Mouse (Mus musculus) midbrain, embryonic 16.5 days (tissue): ENCODE data around the gene Clec4e. TPM values are rescaled to one million over a fixed set of nuclear protein-coding genes. Genes with fewer than 3 reads are reported as not detected.
"Not testable (repeated sequence)": the region's sequence is repeated elsewhere in the genome, so short reads cannot be mapped to it uniquely, and the experiment has no call there.

ENCODE experiments used
- ATAC-seq: fragments of 200-750 bp; cut with Nextera tagmentation; 2 replicates; pipeline ENCODE4 v1.8.0; 2017; ENCODE audit warnings: moderate TSS enrichment
- H3K27ac ChIP-seq: fragments of 300-500 bp; sonication (generic); 2 replicates; pipeline ENCODE4 v1.5.1; 2014; ENCODE audit warnings: mild to moderate bottlenecking, low read length, mixed read lengths
- H3K27me3 ChIP-seq: fragments of 300-500 bp; sonication (generic); 2 replicates; pipeline ENCODE4 v1.6.1; 2014; ENCODE audit warnings: low read depth, low read length, mixed read lengths; ENCODE audit not compliant: control insufficient read depth, insufficient read depth
- H3K36me3 ChIP-seq: fragments of 300-500 bp; sonication (generic); 2 replicates; pipeline ENCODE4 v1.6.1; 2014; ENCODE audit warnings: mild to moderate bottlenecking, low read length, moderate library complexity, mixed read lengths; ENCODE audit not compliant: control insufficient read depth, insufficient read depth
- H3K4me1 ChIP-seq: fragments of 300-500 bp; sonication (generic); 2 replicates; pipeline ENCODE4 v1.6.1; 2014; ENCODE audit warnings: mild to moderate bottlenecking, low read length, mixed read lengths; ENCODE audit not compliant: control insufficient read depth, insufficient read depth
- H3K4me2 ChIP-seq: fragments of 300-500 bp; sonication (generic); 2 replicates; pipeline ENCODE4 v1.6.1; 2014; ENCODE audit warnings: mild to moderate bottlenecking, low read length, mixed read lengths
- H3K4me3 ChIP-seq: fragments of 300-500 bp; sonication (generic); 2 replicates; pipeline ENCODE4 v1.5.1; 2014; ENCODE audit warnings: low read depth, mild to moderate bottlenecking, low read length, moderate library complexity, mixed read lengths
- H3K9ac ChIP-seq: fragments of 300-500 bp; sonication (generic); 2 replicates; pipeline ENCODE4 v1.6.1; 2014; ENCODE audit warnings: low read depth, low read length, mixed read lengths
- H3K9me3 ChIP-seq: fragments of 300-500 bp; sonication (generic); replicated peaks from 2 replicates; pipeline ENCODE4 v1.6.1; 2014; ENCODE audit warnings: mild to moderate bottlenecking, low read length, mixed read lengths; ENCODE audit not compliant: control insufficient read depth, poor library complexity, severe bottlenecking
- WGBS: fragments of 180-500 bp; shearing (Covaris S2); extraction: QIAGEN DNeasy Blood & Tissue Kit; methylation state at CpG from one replicate; pipeline ENCODE4 v1.1.7; 2014; 5-methylcytosine and 5-hydroxymethylcytosine counted together
- polyA plus RNA-seq: library from polyadenylated mRNA; unstranded; fragments of >200 nt; fragmentation: Nextera tagmentation; extraction: Ambion mirVana; gene quantifications from 2 replicates; pipeline ENCODE4 v1.2.1, GENCODE M21; 2015

Clec4e gene
- not detected in 2 replicates for polyA plus RNA-seq

DNA sequence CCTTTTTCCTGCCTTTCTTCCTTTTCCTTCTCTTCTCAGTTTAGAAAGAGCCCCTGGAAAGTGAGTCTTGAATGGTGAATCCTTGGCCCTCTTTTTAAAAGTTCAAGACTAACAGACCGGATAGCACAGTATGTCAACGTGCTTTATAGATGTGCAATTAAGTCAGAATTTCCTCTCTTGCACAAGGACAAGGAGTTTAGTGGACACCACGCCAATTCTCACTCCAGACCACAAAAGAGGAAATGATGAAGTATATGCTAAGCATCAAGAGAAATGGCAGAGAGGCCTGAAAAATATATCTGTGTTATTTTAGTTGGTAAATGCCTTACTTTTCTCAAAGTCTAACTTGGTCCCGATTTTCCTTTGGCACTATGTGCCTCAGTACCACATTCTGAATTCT lies at the start of gene Clec4e:
Gene Clec4e (minus strand): TSS at position 118 of the 400 bp plus-strand sequence.
- H3K36me3 ChIP-seq = no peaks in the 10 kb centered on the region
- H3K4me2 ChIP-seq = no peak within 1 kb of the TSS
- H3K9ac ChIP-seq = no peak within 1 kb of the TSS
- no peaks in the 10 kb centered on the region for H3K4me1 ChIP-seq
- no peak within 1 kb of the TSS for H3K4me3 ChIP-seq
- H3K27me3 ChIP-seq = no peaks in the 10 kb centered on the region
- ATAC-seq = no peak
- 85% methylated on average over 4 of the region's 4 CpGs for WGBS
- no peak within 1 kb of the TSS for H3K27ac ChIP-seq
- no peaks in the 10 kb centered on the region for H3K9me3 ChIP-seq

DNA sequence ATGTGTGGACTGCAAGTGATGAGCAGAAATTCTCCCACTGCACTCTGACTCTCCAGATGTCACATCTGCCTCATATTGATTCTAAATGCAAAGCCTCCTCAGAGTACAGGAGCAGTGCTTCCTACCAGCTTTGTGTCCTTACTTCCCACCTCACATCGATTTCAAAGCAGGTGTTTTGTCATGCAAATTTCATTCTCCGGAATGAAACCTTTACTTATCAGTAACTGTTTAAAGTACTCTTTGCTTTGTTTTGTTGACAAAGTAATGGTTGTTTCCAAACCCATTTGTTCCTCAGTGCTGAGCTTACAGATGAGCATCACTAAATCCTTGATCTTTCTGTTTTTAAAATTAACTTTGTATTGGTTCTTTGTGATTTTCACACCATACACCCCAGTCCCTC lies 42.8 kb upstream of the Clec4e start:
- H3K4me3 ChIP-seq = no peak overlapping the region
- H3K27me3 ChIP-seq = no peaks in the 10 kb centered on the region
- no peak overlapping the region for H3K27ac ChIP-seq
- H3K4me1 ChIP-seq = no peaks in the 10 kb centered on the region
- no peaks in the 10 kb centered on the region for H3K36me3 ChIP-seq
- ATAC-seq = no peak
- no peak overlapping the region for H3K9ac ChIP-seq
- 34% methylated on average over 2 of the region's 2 CpGs for WGBS
- H3K4me2 ChIP-seq = no peak overlapping the region
- H3K9me3 ChIP-seq = no peaks in the 10 kb centered on the region

DNA sequence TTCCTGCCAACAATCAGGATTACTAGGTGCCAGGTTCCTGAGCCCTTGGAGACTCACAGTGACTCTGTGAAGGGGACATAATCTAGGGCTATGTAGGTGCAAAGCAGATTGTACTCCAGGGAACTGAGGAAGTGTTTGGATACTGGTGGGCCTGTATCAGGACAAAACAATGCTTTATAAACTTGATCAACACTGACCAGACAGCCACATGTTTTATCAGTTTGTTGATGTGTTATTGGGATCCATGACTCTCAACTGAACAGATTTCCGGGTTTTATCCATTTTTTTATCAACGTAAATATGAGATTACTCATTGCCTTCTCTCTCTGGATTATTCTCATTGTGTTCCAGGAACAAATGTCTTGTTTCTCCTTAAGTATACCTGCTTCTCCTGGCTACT lies 18.4 kb upstream of the Clec4e start, which contains the start of gene Vmn2r19:
Gene Vmn2r19 (plus strand): TSS at position 301 of the 400 bp plus-strand sequence.
- 90% methylated on average over 2 of the region's 2 CpGs for WGBS
- H3K9ac ChIP-seq = no peak within 1 kb of the TSS
- ATAC-seq = no peak

DNA sequence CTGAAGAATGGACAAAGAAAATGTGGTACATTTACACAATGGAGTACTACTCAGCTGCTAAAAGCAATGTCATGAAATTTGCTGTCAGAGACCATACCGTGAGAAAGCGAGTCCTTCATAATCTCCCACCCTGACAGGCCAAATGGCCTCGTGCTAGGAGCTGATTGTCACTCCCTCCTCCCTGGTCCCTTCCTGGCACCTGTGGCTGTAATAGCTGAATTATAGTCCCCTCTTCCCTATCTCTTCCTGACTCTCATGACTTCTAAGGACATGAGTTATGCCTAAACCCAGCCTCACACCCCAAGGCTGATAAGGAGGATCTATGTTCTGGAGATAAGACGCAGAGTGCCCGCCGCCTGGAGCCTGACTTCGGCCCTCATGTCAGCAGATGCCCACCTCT lies 16.6 kb upstream of the Clec4e start:
- not testable (repeated sequence) for H3K9ac ChIP-seq, H3K27ac ChIP-seq, H3K9me3 ChIP-seq, H3K4me1 ChIP-seq, H3K4me3 ChIP-seq, H3K4me2 ChIP-seq, ATAC-seq, H3K27me3 ChIP-seq, H3K36me3 ChIP-seq
- 89% methylated on average over 7 of the region's 7 CpGs for WGBS

More for the DNA sequence above, 18.4 kb upstream of the Clec4e start, which contains the start of gene Vmn2r19:
- no peaks in the 10 kb centered on the region for H3K4me1 ChIP-seq
- H3K27me3 ChIP-seq = no peaks in the 10 kb centered on the region
- no peaks in the 10 kb centered on the region for H3K36me3 ChIP-seq
- no peak within 1 kb of the TSS for H3K27ac ChIP-seq
- H3K4me2 ChIP-seq = no peak within 1 kb of the TSS
- no peak within 1 kb of the TSS for H3K4me3 ChIP-seq
- H3K9me3 ChIP-seq = no peaks in the 10 kb centered on the region

DNA sequence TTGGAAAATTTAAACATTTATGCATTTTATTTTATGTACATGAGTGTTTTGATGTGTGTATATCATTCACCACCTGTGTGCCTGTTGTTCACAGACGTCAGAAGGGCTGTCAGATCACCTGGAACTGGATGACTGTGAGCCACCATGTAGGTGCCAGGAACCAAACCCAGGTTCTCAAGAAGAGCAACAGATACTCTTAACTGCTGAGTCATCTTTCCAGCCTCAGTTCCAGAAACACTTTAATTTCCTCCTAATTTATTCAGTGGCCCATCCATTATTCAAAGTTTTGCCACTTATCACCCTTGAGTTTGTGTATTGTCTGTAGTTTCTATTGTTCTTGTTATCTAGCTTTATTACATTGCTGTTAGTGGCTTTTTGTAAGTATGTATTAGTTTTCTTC lies 7.0 kb upstream of the Clec4e start:
- no peaks in the 10 kb centered on the region for H3K4me1 ChIP-seq
- H3K4me3 ChIP-seq = no peak overlapping the region
- H3K36me3 ChIP-seq = no peaks in the 10 kb centered on the region
- H3K9ac ChIP-seq = no peak overlapping the region
- no peak overlapping the region for H3K27ac ChIP-seq
- 68% methylated on average over 1 of the region's 1 CpGs for WGBS
- no peaks in the 10 kb centered on the region for H3K27me3 ChIP-seq
- no peak for ATAC-seq
- H3K9me3 ChIP-seq = no peaks in the 10 kb centered on the region
- no peak overlapping the region for H3K4me2 ChIP-seq

DNA sequence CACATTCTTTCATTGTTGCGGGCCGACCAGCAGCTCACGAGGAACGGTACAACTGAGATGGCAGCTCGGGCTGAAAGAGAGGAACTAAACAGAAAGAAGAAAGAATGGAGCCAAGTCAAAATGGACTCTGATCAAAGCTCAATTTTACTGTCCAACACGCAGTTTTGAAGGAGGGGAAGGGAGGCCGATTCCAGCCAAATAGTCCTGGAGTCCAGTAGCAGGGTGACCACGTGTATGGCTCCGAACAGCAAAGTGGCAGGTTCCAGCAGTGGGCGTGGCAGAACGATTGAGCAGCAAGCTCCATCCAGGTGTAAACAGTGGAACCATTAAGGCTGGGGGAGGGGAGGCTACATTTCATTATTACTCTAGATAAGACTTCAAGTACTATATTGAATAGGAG lies 3.8 kb upstream of the Clec4e start:
- not testable (repeated sequence) for H3K36me3 ChIP-seq, H3K4me3 ChIP-seq, ATAC-seq, H3K9ac ChIP-seq, H3K27me3 ChIP-seq, H3K4me1 ChIP-seq, H3K9me3 ChIP-seq, H3K27ac ChIP-seq, H3K4me2 ChIP-seq
- WGBS = 92% methylated on average over 11 of the region's 11 CpGs

- no peak overlapping the region for H3K9ac ChIP-seq
- H3K4me3 ChIP-seq = no peak overlapping the region
- H3K4me1 ChIP-seq = no peaks in the 10 kb centered on the region
- no peak for ATAC-seq
- H3K4me2 ChIP-seq = no peak overlapping the region
- no peak overlapping the region for H3K27ac ChIP-seq
- WGBS = 94% methylated on average over 1 of the region's 1 CpGs
- H3K36me3 ChIP-seq = no peaks in the 10 kb centered on the region
- H3K9me3 ChIP-seq = no peaks in the 10 kb centered on the region
- no peaks in the 10 kb centered on the region for H3K27me3 ChIP-seq
These were observed 3.2 kb upstream of the Clec4e start for GRCm38 (mm10) chr6:123292751-123293400.

- Histone ChIP-seq H3K4me2 (no peak overlapping the region), H3K27ac (no peak overlapping the region), H3K9me3 (no peaks in the 10 kb centered on the region; the same call in 1 of the 2 replicates), H3K27me3 (no peaks in the 10 kb centered on the region), H3K36me3 (no peaks in the 10 kb centered on the region), H3K9ac (no peak overlapping the region), H3K4me1 (no peaks in the 10 kb centered on the region), H3K4me3 (no peak overlapping the region)
- no peak for ATAC-seq
- 83% methylated on average over 10 of the region's 10 CpGs for WGBS
These were observed 739 bp downstream of the Clec4e start for GRCm38 (mm10) chr6:123288931-123289330.

DNA sequence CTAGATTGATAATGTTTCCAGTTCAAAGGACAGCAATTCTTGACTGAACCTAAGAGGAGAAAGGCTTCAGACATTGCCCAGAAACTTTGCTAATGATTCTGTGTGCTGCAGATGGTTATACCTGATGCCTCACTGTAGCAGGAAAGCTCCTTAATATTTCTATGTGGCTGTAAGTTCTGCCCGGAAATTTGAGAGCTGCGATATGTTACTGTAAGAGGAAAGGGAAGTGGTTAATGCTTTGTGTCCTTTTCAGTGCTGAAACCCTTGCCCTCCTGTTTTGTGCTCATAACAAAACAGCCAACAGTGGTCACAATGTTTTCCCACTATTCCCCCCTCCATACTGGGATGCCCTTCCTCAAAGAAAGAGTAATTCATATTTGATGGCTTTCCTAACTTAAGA lies 3.4 kb downstream of the Clec4e start:
- no peak overlapping the region for H3K27ac ChIP-seq
- no peaks in the 10 kb centered on the region; the same call in 1 of the 2 replicates for H3K9me3 ChIP-seq
- H3K9ac ChIP-seq = no peak overlapping the region
- no peak overlapping the region for H3K4me2 ChIP-seq
- WGBS = 91% methylated on average over 2 of the region's 2 CpGs
- H3K27me3 ChIP-seq = no peaks in the 10 kb centered on the region
- no peaks in the 10 kb centered on the region for H3K4me1 ChIP-seq
- no peak for ATAC-seq
- H3K4me3 ChIP-seq = no peak overlapping the region
- no peaks in the 10 kb centered on the region for H3K36me3 ChIP-seq
